Mouse (Mus musculus) lung, postnatal 0 days (tissue): ENCODE data around the gene Efl1.

Experiments
- CTCF ChIP-seq: IDR thresholded peaks from 2 replicates; pipeline ENCODE4 v1.5.1; 2016; ENCODE audit warnings: antibody characterized with exemption, mild to moderate bottlenecking
- EP300 ChIP-seq: IDR thresholded peaks from 2 replicates; pipeline ENCODE4 v1.6.1; 2016; ENCODE audit warnings: antibody characterized with exemption, mild to moderate bottlenecking, control low read depth

DNA sequence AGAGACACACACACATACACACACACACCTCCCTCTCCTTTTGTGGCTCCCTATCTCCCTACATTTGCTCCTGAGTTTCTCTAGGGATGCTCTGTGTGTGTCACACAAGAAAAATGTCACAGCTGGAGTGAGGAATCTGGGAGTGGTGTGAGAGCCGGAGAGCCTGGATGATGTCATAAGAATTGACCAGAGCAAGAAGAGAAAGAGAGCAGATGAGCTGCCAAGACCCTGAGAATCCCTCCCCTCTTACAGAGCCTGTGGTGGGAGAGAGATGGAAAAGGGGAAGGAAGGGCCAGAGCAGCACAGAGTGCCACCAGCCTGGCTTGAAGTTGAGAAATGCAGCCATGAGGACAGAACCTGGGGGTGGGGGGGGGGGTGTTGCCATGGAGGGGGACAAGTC, 174.1 kb downstream of the Efl1 start:
- no peak for TF ChIP-seq CTCF
- no peak for TF ChIP-seq EP300
